Mouse (Mus musculus) CH12.LX (cell line): ENCODE data around the gene Usp46.

Source experiments
- BHLHE40 ChIP-seq: IDR thresholded peaks from 2 replicates; pipeline ENCODE4 v1.6.1; 2011; ENCODE audit warnings: mild to moderate bottlenecking, low read depth, low read length, improper control_type of control experiment
- CHD1 ChIP-seq: IDR thresholded peaks from 2 replicates; pipeline ENCODE4 v1.6.1; 2012; ENCODE audit warnings: low read depth, low read length, improper control_type of control experiment, inconsistent platforms
- CHD2 ChIP-seq: IDR thresholded peaks from 2 replicates; pipeline ENCODE4 v1.6.1; 2011; ENCODE audit warnings: low read length, improper control_type of control experiment
- CTCF ChIP-seq, 2 experiments: IDR thresholded peaks in 1 of 2; conservative IDR thresholded peaks in 1 of 2; 2 replicates each; pipeline ENCODE4 v1.5.1; 2011 to 2012; ENCODE audit warnings: low read depth in 2 of 2, low read length in 2 of 2, improper control_type of control experiment in 1 of 2, inconsistent platforms in 1 of 2, mild to moderate bottlenecking in 1 of 2, moderate library complexity in 1 of 2
- EP300 ChIP-seq: IDR thresholded peaks from 2 replicates; pipeline ENCODE4 v1.6.1; 2011; ENCODE audit warnings: low read length, improper control_type of control experiment
- ETS1 ChIP-seq: conservative IDR thresholded peaks from 2 replicates; pipeline ENCODE4 v1.6.1; 2012; ENCODE audit warnings: low read depth, mild to moderate bottlenecking, inconsistent platforms, low read length, improper control_type of control experiment, moderate library complexity
- HCFC1 ChIP-seq: IDR thresholded peaks from 2 replicates; pipeline ENCODE4 v1.6.1; 2012; ENCODE audit warnings: low read depth, mild to moderate bottlenecking, inconsistent platforms, low read length, improper control_type of control experiment
- JUND ChIP-seq: conservative IDR thresholded peaks from 2 replicates; pipeline ENCODE4 v1.6.1; 2011; ENCODE audit warnings: low read depth, low read length, improper control_type of control experiment
- MAX ChIP-seq: IDR thresholded peaks from 2 replicates; pipeline ENCODE4 v1.6.1; 2011; ENCODE audit warnings: low read length, improper control_type of control experiment
- POLR2A ChIP-seq: IDR thresholded peaks from 2 replicates; pipeline ENCODE4 v1.6.1; 2011; ENCODE audit warnings: low read depth, mild to moderate bottlenecking, improper control_type of control experiment, low read length
- UBTF ChIP-seq: IDR thresholded peaks from 2 replicates; pipeline ENCODE4 v1.6.1; 2012; ENCODE audit warnings: low read depth, mild to moderate bottlenecking, inconsistent platforms, low read length, improper control_type of control experiment, moderate library complexity
- USF2 ChIP-seq: conservative IDR thresholded peaks from 2 replicates; pipeline ENCODE4 v1.6.1; 2011; ENCODE audit warnings: low read depth, low read length, improper control_type of control experiment
- ZMIZ1 ChIP-seq: IDR thresholded peaks from 2 replicates; pipeline ENCODE4 v1.6.1; 2012; ENCODE audit warnings: low read depth, mild to moderate bottlenecking, inconsistent platforms, low read length, improper control_type of control experiment

DNA sequence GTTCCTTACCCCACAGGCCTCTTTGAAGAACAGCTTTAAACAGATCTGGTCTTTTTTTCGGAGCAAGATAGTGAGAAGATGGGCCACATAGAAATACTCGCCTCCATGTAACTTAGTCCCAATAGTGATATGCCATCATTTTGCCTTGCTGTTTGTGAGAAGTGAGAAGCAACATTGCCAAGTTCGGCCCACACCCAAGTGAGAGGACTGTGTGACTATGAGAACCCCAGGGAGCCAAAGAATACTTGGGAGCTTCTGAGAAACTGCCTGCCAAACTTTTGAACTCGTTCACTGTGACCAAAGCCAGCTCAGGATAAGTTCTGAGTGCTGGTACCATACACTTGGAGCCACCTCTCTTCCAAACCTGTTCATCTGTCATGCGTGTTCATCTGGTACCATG lies 110.1 kb downstream of the Usp46 start:
- TF ChIP-seq ZMIZ1: no peak
- TF ChIP-seq JUND: no peak
- no peak for TF ChIP-seq BHLHE40
- no peak for TF ChIP-seq CTCF (conservative IDR thresholded peaks at IDR 0.05 in 1 of 2, IDR thresholded peaks at IDR 0.05 in 1 of 2; ENCODE audit: low read depth in 2 of 2, low read length in 2 of 2)
- no peak for TF ChIP-seq POLR2A
- TF ChIP-seq ETS1: no peak
- TF ChIP-seq UBTF: no peak
- TF ChIP-seq CHD2: no peak
- TF ChIP-seq MAX: no peak
- no peak for TF ChIP-seq HCFC1
- TF ChIP-seq USF2: no peak
- no peak for TF ChIP-seq EP300
- TF ChIP-seq CHD1: no peak
